Mouse (Mus musculus) heart, embryonic 11.5 days (tissue): ENCODE results near the gene Mrrf. TPM values are rescaled to one million over a fixed set of nuclear protein-coding genes. Genes with fewer than 3 reads are reported as not detected.

Source experiments
- ATAC-seq: fragments of 200-750 bp; cut with Nextera tagmentation; replicated peaks from 2 replicates; pipeline ENCODE4 v1.8.0; 2017; ENCODE audit warnings: moderate library complexity; ENCODE audit not compliant: insufficient number of reproducible peaks, low FRiP score, low TSS enrichment
- H3K27ac ChIP-seq: fragments of 300-500 bp; sonication (generic); 2 replicates; pipeline ENCODE4 v1.5.1; 2014; ENCODE audit warnings: mild to moderate bottlenecking, low read depth, low read length
- H3K27me3 ChIP-seq: fragments of 300-500 bp; sonication (generic); 2 replicates; pipeline ENCODE4 v1.6.1; 2014; ENCODE audit warnings: mild to moderate bottlenecking, low read length, mixed read lengths; ENCODE audit not compliant: control insufficient read depth, insufficient read depth
- H3K36me3 ChIP-seq: fragments of 300-500 bp; sonication (generic); 2 replicates; pipeline ENCODE4 v1.6.1; 2014; ENCODE audit warnings: mild to moderate bottlenecking, low read length, moderate library complexity, mixed read lengths; ENCODE audit not compliant: control insufficient read depth, insufficient read depth
- H3K4me1 ChIP-seq: fragments of 300-500 bp; sonication (generic); 2 replicates; pipeline ENCODE4 v1.6.1; 2014; ENCODE audit warnings: low read length; ENCODE audit not compliant: control insufficient read depth, insufficient read depth
- H3K4me2 ChIP-seq: fragments of 300-500 bp; sonication (generic); 2 replicates; pipeline ENCODE4 v1.6.1; 2014; ENCODE audit warnings: mild to moderate bottlenecking, moderate library complexity
- H3K4me3 ChIP-seq: fragments of 300-500 bp; sonication (generic); 2 replicates; pipeline ENCODE4 v1.5.1; 2014; ENCODE audit warnings: low read depth, low read length
- H3K9ac ChIP-seq: fragments of 300-500 bp; sonication (generic); 2 replicates; pipeline ENCODE4 v1.6.1; 2014; ENCODE audit warnings: mild to moderate bottlenecking, low read depth, low read length, moderate library complexity
- H3K9me3 ChIP-seq: fragments of 300-500 bp; sonication (generic); replicated peaks from 2 replicates; pipeline ENCODE4 v1.6.1; 2016; ENCODE audit warnings: low read length; ENCODE audit not compliant: control insufficient read depth
- whole genome bisulfite sequencing: fragments of 180-500 bp; shearing (Covaris S2); extraction: QIAGEN DNeasy Blood & Tissue Kit; methylation state at CpG from one replicate; pipeline ENCODE4 v1.1.7; 2014; ENCODE audit not compliant: insufficient replicate concordance; 5-methylcytosine and 5-hydroxymethylcytosine counted together
- polyA plus RNA-seq: library from polyadenylated mRNA; unstranded; fragments of >200 nt; fragmentation: Nextera tagmentation; extraction: Ambion mirVana; gene quantifications from 2 replicates; pipeline ENCODE4 v1.2.1, GENCODE M21; 2014

Gene Mrrf
- polyA plus RNA-seq, 1 experiment from 2014 or later, result 37.2 TPM

- Histone ChIP-seq H3K4me2 (no peak overlapping the region), H3K27ac (no peak overlapping the region), H3K4me3 (no peak overlapping the region), H3K27me3 (no peaks in the 10 kb centered on the region), H3K9me3 (no peaks in the 10 kb centered on the region), H3K4me1 (peaks cover 12% of the 10 kb centered on the region), H3K9ac (no peak overlapping the region), H3K36me3 (no peaks in the 10 kb centered on the region)
- ATAC-seq, result no peak
- 58% methylated on average over 7 of the region's 7 CpGs for WGBS
Measured at GRCm38 (mm10) chr2:36222168-36222848, 86.1 kb downstream of the Mrrf start.

- no peaks in the 10 kb centered on the region for H3K27me3 ChIP-seq
- no peak overlapping the region for H3K27ac ChIP-seq
Measured at GRCm38 (mm10) chr2:36223436-36223835, 87.2 kb downstream of the Mrrf start.

GRCm38 (mm10) chr2:36224153-36224552 is 88.0 kb downstream of the Mrrf start:
- no peak overlapping the region for H3K9ac ChIP-seq
- no peak overlapping the region for H3K4me2 ChIP-seq
- no peaks in the 10 kb centered on the region for H3K9me3 ChIP-seq
- ATAC-seq, result no peak
- peaks cover 3% of the 10 kb centered on the region; the same call in 1 of the 2 replicates for H3K4me1 ChIP-seq
- no peaks in the 10 kb centered on the region for H3K36me3 ChIP-seq
- no peak overlapping the region for H3K4me3 ChIP-seq
- WGBS, result 72% methylated on average over 7 of the region's 7 CpGs
- no peak overlapping the region for H3K27ac ChIP-seq
- peaks cover under 1% of the 10 kb centered on the region; the same call in 1 of the 2 replicates for H3K27me3 ChIP-seq

More at GRCm38 (mm10) chr2:36223436-36223835, 87.2 kb downstream of the Mrrf start:
- no peak for ATAC-seq
- Histone ChIP-seq H3K4me2 (no peak overlapping the region), H3K9ac (no peak overlapping the region), H3K4me3 (no peak overlapping the region), H3K9me3 (no peaks in the 10 kb centered on the region), H3K36me3 (no peaks in the 10 kb centered on the region), H3K4me1 (peaks cover 3% of the 10 kb centered on the region; the same call in 1 of the 2 replicates)

- no peaks in the 10 kb centered on the region for H3K9me3 ChIP-seq
- peaks cover 3% of the 10 kb centered on the region; the same call in 1 of the 2 replicates for H3K4me1 ChIP-seq
- no peak overlapping the region for H3K9ac ChIP-seq
- H3K4me3 ChIP-seq, result no peak overlapping the region
- 21% methylated on average over 2 of the region's 2 CpGs for WGBS
- no peaks in the 10 kb centered on the region for H3K36me3 ChIP-seq
- ATAC-seq, result no peak
- H3K4me2 ChIP-seq, result no peak overlapping the region
- H3K27me3 ChIP-seq, result peaks cover 3% of the 10 kb centered on the region; the same call in 1 of the 2 replicates
- H3K27ac ChIP-seq, result no peak overlapping the region
Measured at GRCm38 (mm10) chr2:36224599-36224998, 88.4 kb downstream of the Mrrf start.

GRCm38 (mm10) chr2:36230366-36230765 is 94.2 kb downstream of the Mrrf start, which contains the start of gene Ptgs1:
Gene Ptgs1, plus strand, starts transcription at chr2:36230426.
- H3K27me3 ChIP-seq, result peaks cover 3% of the 10 kb centered on the region; the same call in 1 of the 2 replicates
- H3K4me3 ChIP-seq, result peak within 1 kb of the TSS; percentile 58
- ATAC-seq, result peak; percentile 49; the same call in 1 of the 2 replicates
- H3K36me3 ChIP-seq, result no peaks in the 10 kb centered on the region
- H3K9me3 ChIP-seq, result no peaks in the 10 kb centered on the region
- H3K9ac ChIP-seq, result peak within 1 kb of the TSS; percentile 72
- peaks cover 17% of the 10 kb centered on the region for H3K4me1 ChIP-seq
- peak within 1 kb of the TSS; percentile 88 for H3K4me2 ChIP-seq
- H3K27ac ChIP-seq, result peak within 1 kb of the TSS; percentile 29; the same call in 1 of the 2 replicates
- under 1% methylated on average over 18 of the region's 18 CpGs for WGBS

GRCm38 (mm10) chr2:36230967-36231366 is 94.8 kb downstream of the Mrrf start:
- peak overlapping the region; percentile 88 for H3K4me2 ChIP-seq
- no peak for ATAC-seq
- peak overlapping the region; percentile 72 for H3K9ac ChIP-seq
- H3K4me3 ChIP-seq, result peak overlapping the region; percentile 58
- H3K27ac ChIP-seq, result peak overlapping the region; percentile 29; the same call in 1 of the 2 replicates
- no peaks in the 10 kb centered on the region for H3K9me3 ChIP-seq
- 26% methylated on average over 6 of the region's 10 CpGs for WGBS
- H3K4me1 ChIP-seq, result peaks cover 23% of the 10 kb centered on the region
- peaks cover 3% of the 10 kb centered on the region; the same call in 1 of the 2 replicates for H3K27me3 ChIP-seq
- H3K36me3 ChIP-seq, result no peaks in the 10 kb centered on the region

GRCm38 (mm10) chr2:36234526-36235368 is 98.6 kb downstream of the Mrrf start:
- Histone ChIP-seq H3K4me2 (no peak overlapping the region), H3K9me3 (no peaks in the 10 kb centered on the region), H3K36me3 (peaks cover 2% of the 10 kb centered on the region; the same call in 1 of the 2 replicates), H3K4me1 (peaks cover 35% of the 10 kb centered on the region), H3K4me3 (no peak overlapping the region), H3K27me3 (no peaks in the 10 kb centered on the region), H3K27ac (peak overlapping the region; percentile 71; the same call in 1 of the 2 replicates), H3K9ac (no peak overlapping the region)
- ATAC-seq, result no peak
- 37% methylated on average over 7 of the region's 7 CpGs for WGBS

- no peak overlapping the region for H3K9ac ChIP-seq
- H3K27ac ChIP-seq, result peak overlapping the region; percentile 71
- no peak overlapping the region for H3K4me3 ChIP-seq
- peak; percentile 60; the same call in 1 of the 2 replicates for ATAC-seq
- H3K4me1 ChIP-seq, result peaks cover 32% of the 10 kb centered on the region
- no peaks in the 10 kb centered on the region for H3K27me3 ChIP-seq
- H3K9me3 ChIP-seq, result no peaks in the 10 kb centered on the region
- H3K36me3 ChIP-seq, result peaks cover 2% of the 10 kb centered on the region; the same call in 1 of the 2 replicates
- H3K4me2 ChIP-seq, result 0 out of 2 replicates have a peak overlapping the region, but pooled peaks have one; percentile 11
- WGBS, result 16% methylated on average over 4 of the region's 4 CpGs
Measured at GRCm38 (mm10) chr2:36235917-36236316, 99.7 kb downstream of the Mrrf start.
